Mouse (Mus musculus) heart, postnatal 0 days (tissue): ENCODE results near the gene Dspp.

Source experiments
- CTCF ChIP-seq: IDR thresholded peaks from 2 replicates; pipeline ENCODE4 v1.5.1; 2016; ENCODE audit warnings: antibody characterized with exemption, control low read depth, low read depth
- EP300 ChIP-seq: IDR thresholded peaks from 2 replicates; pipeline ENCODE4 v1.6.1; 2016; ENCODE audit warnings: antibody characterized with exemption, low read depth

GRCm38 (mm10) chr5:104160581-104160980 is 9.9 kb upstream of the Dspp start:
- TF ChIP-seq CTCF, result no peak
- no peak for TF ChIP-seq EP300
